Mouse (Mus musculus) heart, postnatal 25 days (tissue): ENCODE results near the gene Usp3. TPM values are rescaled to one million over a fixed set of nuclear protein-coding genes. Genes with fewer than 3 reads are reported as not detected.

ENCODE experiments used
- DNase-seq: peaks from one replicate; pipeline ENCODE4 v3.0.0; 2022; ENCODE audit warnings: low spot score
- intact Hi-C: fragments of 180-260 bp; cut with DNase I; formaldehyde crosslinking; loops from one replicate; pipeline ENCODE4 v1.15.1; 2025
- total RNA-seq, 2 experiments: library from RNA; stranded (reverse); gene quantifications; 2 replicates each; pipeline ENCODE4 v1.2.3; 2021

Usp3 gene
- total RNA-seq, 2 experiments from 2014 or later: 19.0 to 24.4 TPM

- DNase-seq: no peak
- intact Hi-C loops: loop anchor here (5.0 kb wide), 3 partner anchors 79 to 194 kb away; partner anchors contain the start of gene Usp3
These were observed 79.2 kb downstream of the Usp3 start for GRCm38 (mm10) chr9:66513661-66514255.

GRCm38 (mm10) chr9:66513150-66513549 is 79.8 kb downstream of the Usp3 start:
- intact Hi-C loops: loop anchor here (5.0 kb wide), 3 partner anchors 79 to 194 kb away; partner anchors contain the start of gene Usp3
- DNase-seq: no peak

GRCm38 (mm10) chr9:66512351-66512671 is 80.6 kb downstream of the Usp3 start:
- peak; percentile 74 for DNase-seq
- intact Hi-C loops: loop anchor here (5.0 kb wide), 3 partner anchors 80 to 195 kb away; partner anchors contain the start of gene Usp3

- peak; percentile 90 for DNase-seq
- intact Hi-C loops: loop anchor here (2.0 to 5.0 kb wide), 4 partner anchors 81 to 283 kb away; partner anchors contain the start of genes Aph1b and Usp3
These were observed 81.2 kb downstream of the Usp3 start for GRCm38 (mm10) chr9:66511580-66512350.

- intact Hi-C loops: loop anchor here (2.0 to 5.0 kb wide), 4 partner anchors 81 to 284 kb away; partner anchors contain the start of genes Aph1b and Usp3
These were observed 82.0 kb downstream of the Usp3 start for GRCm38 (mm10) chr9:66510944-66511343.

GRCm38 (mm10) chr9:66510351-66510841 is 82.5 kb downstream of the Usp3 start:
- DNase-seq: no peak
- intact Hi-C loops: loop anchor here (2.0 to 5.0 kb wide), 4 partner anchors 82 to 284 kb away; partner anchors contain the start of genes Aph1b and Usp3

More at GRCm38 (mm10) chr9:66510944-66511343, 82.0 kb downstream of the Usp3 start:
- DNase-seq: no peak

- DNase-seq: no peak
- intact Hi-C loops: no loop called here
These were observed 84.0 kb downstream of the Usp3 start for GRCm38 (mm10) chr9:66508890-66509399.

- DNase-seq: no peak
- intact Hi-C loops: no loop called here
These were observed 85.3 kb downstream of the Usp3 start for GRCm38 (mm10) chr9:66507684-66508083.

GRCm38 (mm10) chr9:66506424-66506823 is 86.5 kb downstream of the Usp3 start:
- intact Hi-C loops: no loop called here
- no peak for DNase-seq

- DNase-seq: no peak
- intact Hi-C loops: no loop called here
These were observed 86.9 kb downstream of the Usp3 start for GRCm38 (mm10) chr9:66506011-66506410.

GRCm38 (mm10) chr9:66505141-66505917 is 87.6 kb downstream of the Usp3 start:
- intact Hi-C loops: no loop called here
- DNase-seq: no peak

GRCm38 (mm10) chr9:66504518-66504917 is 88.4 kb downstream of the Usp3 start:
- intact Hi-C loops: no loop called here

GRCm38 (mm10) chr9:66503879-66504411 is 89.0 kb downstream of the Usp3 start:
- intact Hi-C loops: no loop called here
- DNase-seq: no peak

More at GRCm38 (mm10) chr9:66504518-66504917, 88.4 kb downstream of the Usp3 start:
- no peak for DNase-seq

GRCm38 (mm10) chr9:66501248-66501647 is 91.7 kb downstream of the Usp3 start:
- intact Hi-C loops: no loop called here

GRCm38 (mm10) chr9:66493992-66494391 is 99.0 kb downstream of the Usp3 start:
- no peak for DNase-seq
- intact Hi-C loops: no loop called here

More at GRCm38 (mm10) chr9:66501248-66501647, 91.7 kb downstream of the Usp3 start:
- DNase-seq: no peak

- DNase-seq: no peak
- intact Hi-C loops: no loop called here
These were observed 100.6 kb downstream of the Usp3 start for GRCm38 (mm10) chr9:66492361-66492760.

GRCm38 (mm10) chr9:66488786-66489185 is 104.2 kb downstream of the Usp3 start:
- intact Hi-C loops: no loop called here
- no peak for DNase-seq

- intact Hi-C loops: no loop called here
- no peak for DNase-seq
These were observed 109.5 kb downstream of the Usp3 start for GRCm38 (mm10) chr9:66483429-66483828.

GRCm38 (mm10) chr9:66477785-66478184 is 115.2 kb downstream of the Usp3 start:
- intact Hi-C loops: no loop called here
- no peak for DNase-seq
